Mouse (Mus musculus): ENCODE data around the gene Elfn2.

DNA sequence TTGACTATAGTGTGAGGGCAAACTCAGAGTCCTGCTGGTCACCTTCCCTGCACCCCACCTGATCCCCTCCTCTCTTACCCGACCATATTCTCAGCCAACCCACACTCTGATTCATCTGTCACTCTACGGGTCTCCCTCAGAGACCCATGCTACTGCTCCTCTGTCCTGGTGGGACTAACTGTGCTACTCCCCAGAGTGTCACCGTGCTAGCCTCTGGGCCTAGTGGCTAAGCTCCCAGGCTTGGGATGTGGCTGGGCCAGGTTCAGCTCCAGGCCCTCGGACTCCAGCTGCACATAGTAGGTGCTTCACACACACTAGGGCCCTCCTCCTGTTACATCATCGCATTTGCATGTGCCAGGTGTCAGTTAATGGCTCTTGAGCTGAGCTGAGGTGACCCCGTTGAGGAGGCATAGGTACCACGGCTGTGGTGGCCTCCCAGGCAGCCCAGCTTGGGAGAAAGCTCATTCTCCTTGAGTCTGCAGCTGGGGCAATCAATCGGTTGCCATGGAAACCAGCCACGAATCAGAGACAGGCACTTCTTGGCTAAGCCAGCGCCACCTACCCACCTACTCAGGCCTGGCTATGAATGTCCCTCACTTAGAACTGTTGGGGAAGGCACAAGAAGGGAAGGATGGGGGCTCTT lies 84.4 kb downstream of the Elfn2 start:
- no peak for TF ChIP-seq TAL1 (IDR thresholded peaks at IDR 0.05; ENCODE audit: low read length)
- TF ChIP-seq GATA1 (IDR thresholded peaks at IDR 0.05; ENCODE audit: low read length) = no peak

Data from erythroblast, embryonic 14.5 days (primary cell).